Mouse (Mus musculus): ENCODE results near the gene Tmem140.

GRCm38 (mm10) chr6:34824406-34824805, 38.5 kb upstream of the Tmem140 start:
- TF ChIP-seq POLR2A (IDR thresholded peaks at IDR 0.05; ENCODE audit: insufficient read depth, low read depth, low read length) (no peak), CTCF (IDR thresholded peaks at IDR 0.05) (no peak)
